ENCODE assay signal across 28 mouse cellular contexts in the genomic region with DNA sequence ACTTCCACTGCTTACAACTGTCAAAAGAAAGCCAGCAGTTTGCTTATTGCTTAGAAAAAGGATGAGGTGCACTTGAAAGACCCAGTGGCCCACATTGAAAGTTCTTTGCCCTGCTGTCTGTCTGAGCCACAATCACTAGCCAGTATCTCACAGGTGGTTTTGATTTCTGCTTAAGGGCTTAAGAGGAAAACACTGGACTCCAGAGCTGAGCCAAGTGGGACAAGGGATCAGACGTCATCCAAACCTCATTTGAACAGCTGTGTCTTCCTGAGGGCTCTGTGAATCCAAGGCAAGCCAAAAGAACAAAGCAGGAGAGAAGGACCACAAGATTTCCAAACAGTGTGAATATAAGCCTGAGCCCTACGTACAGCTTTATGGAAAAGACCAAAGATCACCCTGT.
DNase-seq lines count a peak whose midpoint lies in the region; ATAC-seq lines count a peak whose summit lies in the region.
"Had no signal": no experiment of that assay in that cellular context is flagged by ENCODE, and none has a peak within 500 bp of the region (broad histone marks: within the 10 kb centered on the region; RNA-seq: fewer than 3 reads in every experiment).

No protein-coding gene starts in this region.

- no peaks in the 10 kb centered on the region for H3K27me3 ChIP-seq in heart, embryonic 11.5 days (ENCODE audit: control insufficient read depth, insufficient read depth, low read length)
- H3K27me3 ChIP-seq: embryonic facial prominence, embryonic 13.5 days; forebrain, embryonic 15.5 days; heart, embryonic 15.5 days; limb, embryonic 15.5 days; liver, embryonic 13.5 days; midbrain, embryonic 15.5 days; neural tube, embryonic 15.5 days had no signal

- no peak overlapping the region for H3K9ac ChIP-seq in heart, embryonic 11.5 days (ENCODE audit: low read depth, low read length)
- H3K9ac ChIP-seq: embryonic facial prominence, embryonic 13.5 days; forebrain, embryonic 15.5 days; heart, embryonic 15.5 days; hindbrain, embryonic 14.5 days; limb, embryonic 15.5 days; liver, embryonic 13.5 days; midbrain, embryonic 15.5 days; neural tube, embryonic 15.5 days had no signal

- H3K36me3 ChIP-seq in heart, embryonic 11.5 days (ENCODE audit: control insufficient read depth, insufficient read depth, low read length), result no peaks in the 10 kb centered on the region
- H3K36me3 ChIP-seq: embryonic facial prominence, embryonic 13.5 days; forebrain, embryonic 10.5 days; forebrain, embryonic 15.5 days; heart, embryonic 15.5 days; limb, embryonic 10.5 days; limb, embryonic 15.5 days; liver, embryonic 13.5 days; midbrain, embryonic 15.5 days; neural tube, embryonic 15.5 days had no signal

- no peak overlapping the region for H3K4me3 ChIP-seq in heart, embryonic 11.5 days (ENCODE audit: low read depth, low read length)
- H3K4me3 ChIP-seq: embryonic facial prominence, embryonic 13.5 days; forebrain, embryonic 10.5 days; forebrain, embryonic 15.5 days; heart, embryonic 15.5 days; limb, embryonic 10.5 days; limb, embryonic 15.5 days; liver, embryonic 13.5 days; midbrain, embryonic 15.5 days; neural tube, embryonic 15.5 days had no signal

- ATAC-seq in heart, embryonic 11.5 days (replicated peaks; ENCODE audit: insufficient number of reproducible peaks, low FRiP score, low TSS enrichment), result no peak
- ATAC-seq: forebrain, embryonic 15.5 days; intestine, postnatal 0 days; midbrain, embryonic 15.5 days had no signal

- 61% methylated on average over 2 of the region's 2 CpGs for WGBS in heart, embryonic 11.5 days (ENCODE audit: insufficient replicate concordance)

- no peak overlapping the region for H3K27ac ChIP-seq in heart, embryonic 11.5 days (ENCODE audit: low read depth, low read length)
- H3K27ac ChIP-seq: embryonic facial prominence, embryonic 13.5 days; forebrain, embryonic 10.5 days; forebrain, embryonic 15.5 days; heart, embryonic 15.5 days; hindbrain, embryonic 14.5 days; limb, embryonic 10.5 days; limb, embryonic 15.5 days; liver, embryonic 13.5 days; macrophage; midbrain, embryonic 15.5 days; neural tube, embryonic 15.5 days had no signal

- no peak overlapping the region for H3K4me2 ChIP-seq in heart, embryonic 11.5 days
- H3K4me2 ChIP-seq: embryonic facial prominence, embryonic 13.5 days; forebrain, embryonic 15.5 days; heart, embryonic 15.5 days; hindbrain, embryonic 14.5 days; limb, embryonic 15.5 days; liver, embryonic 13.5 days; midbrain, embryonic 15.5 days; neural tube, embryonic 15.5 days had no signal

- H3K4me1 ChIP-seq in heart, embryonic 11.5 days (ENCODE audit: control insufficient read depth, insufficient read depth, low read length), result no peaks in the 10 kb centered on the region
- H3K4me1 ChIP-seq: embryonic facial prominence, embryonic 13.5 days; forebrain, embryonic 10.5 days; forebrain, embryonic 15.5 days; heart, embryonic 15.5 days; limb, embryonic 15.5 days; liver, embryonic 13.5 days; midbrain, embryonic 15.5 days; neural tube, embryonic 15.5 days had no signal

- H3K9me3 ChIP-seq in heart, embryonic 11.5 days (replicated peaks; ENCODE audit: control insufficient read depth, low read length), result no peaks in the 10 kb centered on the region
- H3K9me3 ChIP-seq: embryonic facial prominence, embryonic 13.5 days; forebrain, embryonic 10.5 days; forebrain, embryonic 15.5 days; heart, embryonic 15.5 days; limb, embryonic 10.5 days; limb, embryonic 15.5 days; liver, embryonic 13.5 days; midbrain, embryonic 15.5 days; neural tube, embryonic 15.5 days had no signal

- intact Hi-C loops in heart, postnatal 10 days (cut with DNase I), result no loop called here

- peak; percentile 27 for DNase-seq in embryo, embryonic 10 days (ENCODE audit: low spot score)
- no peak for DNase-seq in embryo, embryonic 10.5 days (ENCODE audit: low spot score)
- DNase-seq in gastrocnemius, postnatal 25 days, result peak; percentile 50
- DNase-seq in gastrocnemius, postnatal 4 days (ENCODE audit: low spot score in 2 of 2), result no peak
- DNase-seq in heart, postnatal 10 days, result peak; percentile 6 to 9
- peak; percentile 39 for DNase-seq in 3T3-L1 (ENCODE audit: low read depth, low spot score)
- no peak for DNase-seq in right cerebral cortex, postnatal 25 days
- DNase-seq: cerebellum, adult 2 months; cerebellum, postnatal 14 days; kidney, postnatal 14 days; layer of hippocampus, adult 9-11 months; liver, embryonic 13.5 days; retina, postnatal 1 day; right cerebral cortex, postnatal 4 days; thymus, adult 2 months; thymus, postnatal 36 days had no signal

Comparison
In these comparisons a context has a peak if more than half of its experiments do, and no peak if none do; other contexts are left out.
1. DNase-seq: peak in embryo, embryonic 10 days (single experiment), gastrocnemius, postnatal 25 days (single experiment), heart, postnatal 10 days (2 of 2) and 3T3-L1 (single experiment); none in embryo, embryonic 10.5 days (single experiment), gastrocnemius, postnatal 4 days (0 of 2) and right cerebral cortex, postnatal 25 days (single experiment).